Mouse (Mus musculus): ENCODE data around the gene Atxn7l3. TPM values are rescaled to one million over a fixed set of nuclear protein-coding genes. Genes with fewer than 3 reads are reported as not detected.
A peak's percentile ranks its signal among the peaks of the same experiment; 100 is the strongest.

Atxn7l3 gene
- polyA plus RNA-seq, 1 experiment from 2014 or later = 7.5 TPM

DNA sequence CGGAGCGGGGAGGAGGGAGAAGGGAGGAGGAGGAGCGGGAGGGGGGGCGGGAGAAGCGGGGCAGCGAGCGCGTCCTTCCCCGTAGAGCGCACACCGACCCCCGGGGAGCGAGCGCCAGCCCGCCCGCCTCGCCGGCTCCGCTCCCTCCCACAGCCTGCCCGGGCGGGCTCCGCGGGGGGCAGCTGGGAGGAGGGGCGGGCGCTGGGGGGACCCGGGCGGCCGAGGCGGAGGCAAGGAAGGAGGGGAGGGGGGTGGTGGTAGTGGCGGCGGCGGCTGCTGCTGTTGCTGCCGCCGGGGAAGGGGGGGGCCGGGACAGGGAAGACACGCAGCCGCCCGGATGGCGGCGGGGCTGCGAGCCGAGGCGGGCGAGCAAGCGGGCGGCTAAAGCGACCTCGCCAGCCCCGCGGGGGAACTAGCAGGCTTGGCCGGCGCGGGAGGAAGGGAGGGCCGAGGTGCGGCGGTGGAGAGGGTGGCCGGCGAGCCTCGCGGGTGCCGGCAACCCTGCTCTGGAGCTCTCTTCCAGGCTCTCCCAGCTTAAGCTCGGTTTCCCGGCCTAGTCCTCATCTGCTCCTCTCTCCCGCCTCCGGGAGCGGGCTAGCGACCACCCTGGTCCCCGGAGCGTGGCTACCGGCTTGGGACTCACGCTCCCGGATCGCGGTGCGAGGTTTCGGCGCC, 21.6 kb upstream of the Atxn7l3 start:
- 2% methylated on average over 30 of the region's 77 CpGs for WGBS (ENCODE audit: insufficient replicate concordance)
- H3K36me3 ChIP-seq = peaks cover 28% of the 10 kb centered on the region
- H3K4me2 ChIP-seq = peak overlapping the region; percentile 96
- H3K4me3 ChIP-seq = peak overlapping the region; percentile 100
- peaks cover 49% of the 10 kb centered on the region for H3K4me1 ChIP-seq
- peak overlapping the region; percentile 100 for H3K9ac ChIP-seq
- no peaks in the 10 kb centered on the region for H3K9me3 ChIP-seq (replicated peaks)
- peak overlapping the region; percentile 99 for H3K27ac ChIP-seq
- peaks cover 23% of the 10 kb centered on the region for H3K27me3 ChIP-seq (replicated peaks)
- peak; percentile 58 for ATAC-seq

DNA sequence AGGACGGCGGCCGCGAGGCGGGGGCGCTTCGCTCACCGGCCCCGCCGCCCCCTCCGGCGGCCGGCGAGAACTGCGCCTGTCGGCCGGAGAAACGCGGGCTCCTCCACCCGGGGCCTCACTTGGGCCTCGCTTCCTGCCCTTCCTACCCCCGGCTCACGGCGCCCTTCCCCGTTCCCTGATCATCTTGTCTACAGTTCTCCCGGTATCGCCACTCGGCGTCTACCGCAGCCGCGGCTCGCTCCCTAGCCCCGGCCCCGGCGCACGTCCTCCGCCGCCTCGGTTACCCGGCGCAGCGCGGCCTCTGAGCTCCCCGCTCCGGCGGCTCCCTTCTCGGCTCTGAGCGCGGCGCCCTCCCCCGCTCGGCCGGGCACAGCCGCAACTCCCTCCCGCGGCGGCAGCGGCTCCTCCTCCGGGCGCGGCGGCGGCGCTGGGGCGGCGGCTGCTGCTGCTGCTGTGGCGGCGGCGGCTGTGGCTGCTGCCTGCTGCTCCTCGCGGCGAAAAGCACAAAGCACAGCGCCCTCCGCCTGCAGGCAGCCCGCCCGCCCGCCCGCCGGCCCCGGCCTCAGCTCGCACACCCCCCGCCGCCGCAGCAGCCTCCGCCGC, 21.0 kb upstream of the Atxn7l3 start:
- peak overlapping the region; percentile 99 for H3K27ac ChIP-seq
- under 1% methylated on average over 62 of the region's 87 CpGs for WGBS (ENCODE audit: insufficient replicate concordance)
- H3K27me3 ChIP-seq (replicated peaks) = peaks cover 18% of the 10 kb centered on the region
- H3K4me2 ChIP-seq = peak overlapping the region; percentile 96
- H3K4me1 ChIP-seq = peaks cover 56% of the 10 kb centered on the region
- peak; percentile 19 for ATAC-seq
- no peaks in the 10 kb centered on the region for H3K9me3 ChIP-seq (replicated peaks)
- H3K4me3 ChIP-seq = peak overlapping the region; percentile 100
- H3K9ac ChIP-seq = peak overlapping the region; percentile 100
- peaks cover 34% of the 10 kb centered on the region for H3K36me3 ChIP-seq

GRCm38 (mm10) chr11:102316572-102317297, 20.3 kb upstream of the Atxn7l3 start:
- Histone ChIP-seq H3K4me3 (peak overlapping the region; percentile 100), H3K27ac (peak overlapping the region; percentile 99), H3K4me2 (peak overlapping the region; percentile 96), H3K27me3 (replicated peaks) (peaks cover 13% of the 10 kb centered on the region; the same call in 1 of the 2 replicates), H3K9me3 (replicated peaks) (no peaks in the 10 kb centered on the region), H3K36me3 (peaks cover 41% of the 10 kb centered on the region), H3K9ac (peak overlapping the region; percentile 100), H3K4me1 (peaks cover 62% of the 10 kb centered on the region)
- peak; percentile 64 for ATAC-seq
- under 1% methylated on average over 66 of the region's 80 CpGs for WGBS (ENCODE audit: insufficient replicate concordance)

GRCm38 (mm10) chr11:102315690-102316571, 19.5 kb upstream of the Atxn7l3 start:
- H3K27me3 ChIP-seq (replicated peaks) = peaks cover 6% of the 10 kb centered on the region; the same call in 1 of the 2 replicates
- ATAC-seq = no peak
- H3K9ac ChIP-seq = peak overlapping the region; percentile 100
- peak overlapping the region; percentile 96 for H3K4me2 ChIP-seq
- peak overlapping the region; percentile 84 for H3K27ac ChIP-seq
- no peaks in the 10 kb centered on the region for H3K9me3 ChIP-seq (replicated peaks)
- peaks cover 69% of the 10 kb centered on the region for H3K4me1 ChIP-seq
- H3K4me3 ChIP-seq = peak overlapping the region; percentile 100
- peaks cover 49% of the 10 kb centered on the region for H3K36me3 ChIP-seq
- WGBS (ENCODE audit: insufficient replicate concordance) = 10% methylated on average over 14 of the region's 14 CpGs

DNA sequence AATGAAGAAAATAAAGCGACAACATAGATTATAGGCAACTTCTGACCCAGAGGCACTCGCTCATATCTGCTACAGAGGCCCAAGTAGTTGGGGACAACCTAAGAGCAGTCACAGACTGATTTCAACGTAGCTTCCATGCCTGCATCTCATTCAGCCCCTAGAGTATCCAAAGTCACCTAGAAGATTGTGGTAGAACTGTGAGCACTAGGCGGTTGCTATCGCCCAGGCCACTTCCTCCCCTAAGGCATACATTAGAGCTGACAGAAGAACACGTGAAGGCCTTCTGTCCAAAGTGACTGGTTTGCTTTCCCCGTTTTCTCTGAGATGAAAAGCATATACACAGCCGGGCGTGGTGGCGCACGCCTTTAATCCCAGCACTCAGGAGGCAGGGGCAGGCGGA, 17.9 kb upstream of the Atxn7l3 start:
- H3K4me1 ChIP-seq = peaks cover 70% of the 10 kb centered on the region
- H3K4me2 ChIP-seq = 0 out of 2 replicates have a peak overlapping the region, but pooled peaks have one; percentile 96
- WGBS (ENCODE audit: insufficient replicate concordance) = 76% methylated on average over 12 of the region's 12 CpGs
- H3K4me3 ChIP-seq = no peak overlapping the region
- H3K36me3 ChIP-seq = peaks cover 65% of the 10 kb centered on the region
- no peaks in the 10 kb centered on the region for H3K27me3 ChIP-seq (replicated peaks)
- no peak overlapping the region for H3K27ac ChIP-seq
- ATAC-seq = no peak
- no peaks in the 10 kb centered on the region for H3K9me3 ChIP-seq (replicated peaks)
- no peak overlapping the region for H3K9ac ChIP-seq

- no peak for ATAC-seq
- H3K27ac ChIP-seq = peak overlapping the region; percentile 83; the same call in 1 of the 2 replicates
Observed at GRCm38 (mm10) chr11:102312586-102312985, 16.2 kb upstream of the Atxn7l3 start.

GRCm38 (mm10) chr11:102311966-102312365, 15.5 kb upstream of the Atxn7l3 start:
- Histone ChIP-seq H3K9me3 (replicated peaks) (no peaks in the 10 kb centered on the region), H3K27ac (peak overlapping the region; percentile 83; the same call in 1 of the 2 replicates), H3K9ac (no peak overlapping the region), H3K4me3 (no peak overlapping the region), H3K4me2 (no peak overlapping the region), H3K4me1 (peaks cover 83% of the 10 kb centered on the region), H3K27me3 (replicated peaks) (no peaks in the 10 kb centered on the region), H3K36me3 (peaks cover 86% of the 10 kb centered on the region)
- WGBS (ENCODE audit: insufficient replicate concordance) = 82% methylated on average over 4 of the region's 4 CpGs
- ATAC-seq = no peak

More at GRCm38 (mm10) chr11:102312586-102312985, 16.2 kb upstream of the Atxn7l3 start:
- no peak overlapping the region for H3K9ac ChIP-seq
- H3K27me3 ChIP-seq (replicated peaks) = no peaks in the 10 kb centered on the region
- no peak overlapping the region for H3K4me2 ChIP-seq
- H3K4me3 ChIP-seq = no peak overlapping the region
- peaks cover 79% of the 10 kb centered on the region for H3K36me3 ChIP-seq
- H3K4me1 ChIP-seq = peaks cover 83% of the 10 kb centered on the region
- H3K9me3 ChIP-seq (replicated peaks) = no peaks in the 10 kb centered on the region
- 72% methylated on average over 6 of the region's 6 CpGs for WGBS (ENCODE audit: insufficient replicate concordance)

DNA sequence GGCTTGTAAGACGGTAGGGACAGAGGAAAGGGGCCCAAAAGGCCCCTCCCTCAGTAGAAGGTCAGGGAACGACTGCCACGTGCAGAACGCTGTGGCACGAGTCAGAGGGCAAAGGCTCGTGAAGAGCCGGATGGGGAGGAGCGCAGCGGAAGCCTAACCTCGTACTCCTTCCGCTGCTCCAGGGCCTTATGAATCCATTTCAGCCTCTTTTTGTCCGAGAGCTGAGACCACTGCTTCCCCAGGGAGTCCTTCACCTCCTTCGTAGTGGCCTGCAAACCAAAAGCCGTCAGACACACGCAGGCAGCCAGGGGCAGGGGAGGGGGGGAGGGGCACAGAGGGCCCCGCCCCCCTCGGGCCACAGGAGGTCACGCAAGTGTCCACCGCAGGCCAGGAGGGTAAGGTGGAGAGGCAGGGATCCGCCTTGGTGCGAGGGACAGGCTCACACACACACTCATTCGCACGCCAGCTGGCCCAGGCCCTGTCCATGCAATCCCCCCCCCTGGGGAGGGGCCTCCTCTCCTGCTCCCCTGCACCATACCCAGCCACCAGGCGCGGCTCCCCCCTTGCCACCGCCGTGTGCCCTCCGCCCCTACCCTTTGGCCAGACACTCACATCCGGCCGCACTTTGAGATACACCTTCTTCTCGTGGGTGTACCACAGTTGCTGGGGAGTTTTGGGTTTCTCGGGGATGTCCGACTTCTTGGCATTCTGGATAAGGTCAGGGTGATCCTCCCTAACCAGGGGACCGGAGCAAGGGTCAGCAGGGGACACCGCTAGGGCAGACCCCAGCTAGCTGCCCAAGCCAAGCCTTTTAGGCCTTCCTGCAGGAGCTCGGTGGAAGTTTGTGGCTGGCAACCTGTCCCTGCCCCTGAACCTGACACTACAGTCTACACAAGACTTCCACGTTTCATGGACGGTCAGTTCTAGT, 14.6 kb upstream of the Atxn7l3 start:
- peak overlapping the region; percentile 54 for H3K4me3 ChIP-seq
- no peaks in the 10 kb centered on the region for H3K9me3 ChIP-seq (replicated peaks)
- ATAC-seq = no peak
- H3K27me3 ChIP-seq (replicated peaks) = no peaks in the 10 kb centered on the region
- H3K36me3 ChIP-seq = peaks cover 95% of the 10 kb centered on the region
- 43% methylated on average over 37 of the region's 38 CpGs for WGBS (ENCODE audit: insufficient replicate concordance)
- peak overlapping the region; percentile 60 for H3K9ac ChIP-seq
- H3K4me1 ChIP-seq = peaks cover 80% of the 10 kb centered on the region
- H3K27ac ChIP-seq = peak overlapping the region; percentile 83
- peak overlapping the region; percentile 82 for H3K4me2 ChIP-seq

DNA sequence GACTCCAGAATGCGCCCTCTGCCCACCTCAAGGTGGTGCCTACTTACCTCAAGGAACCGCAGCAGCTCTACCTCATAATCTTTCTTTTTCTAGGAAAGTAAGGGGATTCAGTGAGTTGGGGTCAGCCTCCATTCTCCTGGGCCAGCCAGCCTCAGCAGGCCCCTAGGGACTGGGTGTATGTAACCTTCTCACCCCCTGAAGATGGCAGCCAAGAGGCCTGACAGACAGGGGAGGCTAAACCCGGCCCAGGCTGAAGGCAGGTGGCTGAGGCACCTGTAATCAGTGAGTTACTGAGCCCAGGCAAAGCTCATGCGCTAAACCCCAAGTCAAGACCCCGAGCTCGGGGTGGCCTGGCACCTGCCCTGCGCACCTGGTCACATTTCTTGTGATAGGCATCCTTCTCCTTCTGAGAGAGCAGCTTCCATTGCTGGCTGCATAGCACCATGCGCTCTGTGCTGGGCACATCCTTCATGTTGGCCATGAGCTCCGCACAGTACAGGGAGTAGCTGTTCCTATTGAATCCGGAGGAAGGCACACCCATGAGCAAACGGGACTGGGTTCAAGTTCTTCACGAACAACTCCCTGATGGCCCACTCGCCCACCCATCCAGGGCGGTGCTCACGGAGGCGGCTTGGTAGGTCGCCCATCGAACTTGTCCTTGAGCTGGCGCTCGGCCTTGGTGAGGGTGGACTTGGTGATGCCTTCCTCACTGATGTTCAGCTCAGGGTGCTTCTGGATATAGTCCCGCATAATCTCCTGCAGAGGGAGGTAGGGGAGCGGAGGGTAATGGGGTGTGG, 13.6 kb upstream of the Atxn7l3 start:
- peaks cover 97% of the 10 kb centered on the region for H3K36me3 ChIP-seq
- peaks cover 70% of the 10 kb centered on the region for H3K4me1 ChIP-seq
- peak overlapping the region; percentile 60 for H3K9ac ChIP-seq
- H3K4me2 ChIP-seq = peak overlapping the region; percentile 82
- peak overlapping the region; percentile 83 for H3K27ac ChIP-seq
- H3K27me3 ChIP-seq (replicated peaks) = no peaks in the 10 kb centered on the region
- 71% methylated on average over 22 of the region's 22 CpGs for WGBS (ENCODE audit: insufficient replicate concordance)
- no peaks in the 10 kb centered on the region for H3K9me3 ChIP-seq (replicated peaks)
- peak overlapping the region; percentile 54 for H3K4me3 ChIP-seq
- no peak for ATAC-seq

DNA sequence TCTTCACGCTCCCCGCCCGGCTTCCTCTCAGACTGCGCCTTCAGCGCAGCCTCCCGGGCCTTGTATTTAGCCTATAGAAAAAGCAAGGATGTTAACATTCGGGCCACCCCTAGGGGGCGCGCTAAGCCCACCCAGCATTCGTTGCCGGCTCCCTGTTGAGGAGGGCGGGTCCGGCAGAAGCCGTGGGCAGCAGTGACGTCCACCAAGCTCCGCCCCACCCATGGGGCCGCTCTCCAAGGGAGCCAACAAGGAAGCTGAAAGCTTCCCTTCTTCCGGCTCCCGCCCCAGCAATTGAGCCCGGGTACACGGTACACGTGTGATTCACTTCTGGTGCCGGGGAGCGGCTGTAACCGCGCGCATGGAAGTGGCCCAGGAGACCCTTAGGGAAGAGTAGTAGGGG, 12.5 kb upstream of the Atxn7l3 start:
- WGBS (ENCODE audit: insufficient replicate concordance) = under 1% methylated on average over 27 of the region's 27 CpGs
- peak; percentile 93 for ATAC-seq
- peaks cover 91% of the 10 kb centered on the region for H3K36me3 ChIP-seq

More for the DNA sequence above, 12.5 kb upstream of the Atxn7l3 start:
- peak overlapping the region; percentile 54 for H3K4me3 ChIP-seq
- H3K9ac ChIP-seq = peak overlapping the region; percentile 60
- H3K27ac ChIP-seq = peak overlapping the region; percentile 83
- no peaks in the 10 kb centered on the region for H3K27me3 ChIP-seq (replicated peaks)
- H3K4me1 ChIP-seq = peaks cover 59% of the 10 kb centered on the region
- H3K4me2 ChIP-seq = peak overlapping the region; percentile 82
- H3K9me3 ChIP-seq (replicated peaks) = no peaks in the 10 kb centered on the region
